Mouse (Mus musculus) spleen, adult 2 months (tissue): ENCODE data around the gene Tmprss9. TPM values are rescaled to one million over a fixed set of nuclear protein-coding genes. Genes with fewer than 3 reads are reported as not detected.
A peak's percentile ranks its signal among the peaks of the same experiment; 100 is the strongest.

Experiments
- DNase-seq, 2 experiments: peaks; one replicate each; pipeline versions ENCODE4 v3.0.0 to v3.0.0-alpha.2; 2012 to 2021; ENCODE audit warnings: low spot score in 2 of 2, low read depth in 1 of 2
- H3K27ac ChIP-seq: fragments of 200-500 bp; 2 replicates; pipeline ENCODE4 v1.5.1; 2012; ENCODE audit warnings: low read length, inconsistent platforms; ENCODE audit not compliant: insufficient read depth
- H3K27me3 ChIP-seq: fragments of 200-500 bp; 2 replicates; pipeline ENCODE4 v1.6.1; 2012; ENCODE audit warnings: mild to moderate bottlenecking, moderate library complexity, low read length, inconsistent platforms; ENCODE audit not compliant: control insufficient read depth, insufficient read depth
- H3K36me3 ChIP-seq: fragments of 200-500 bp; 2 replicates; pipeline ENCODE4 v1.6.1; 2012; ENCODE audit warnings: mild to moderate bottlenecking, low read length, inconsistent platforms; ENCODE audit not compliant: control insufficient read depth, insufficient read depth
- H3K4me1 ChIP-seq: fragments of 200-500 bp; 2 replicates; pipeline ENCODE4 v1.6.1; 2011; ENCODE audit warnings: inconsistent platforms; ENCODE audit not compliant: control insufficient read depth, insufficient read depth, insufficient read length
- H3K4me3 ChIP-seq: fragments of 200-500 bp; 2 replicates; pipeline ENCODE4 v1.5.1; 2011; ENCODE audit warnings: mild to moderate bottlenecking, inconsistent platforms; ENCODE audit not compliant: insufficient read depth, insufficient read length; ENCODE audit errors: extremely low read depth
- CTCF ChIP-seq: fragments of 200-500 bp; IDR thresholded peaks from 2 replicates; pipeline ENCODE4 v1.5.1; 2011; ENCODE audit warnings: mild to moderate bottlenecking, inconsistent platforms; ENCODE audit not compliant: insufficient read depth, insufficient read length, insufficient replicate concordance; ENCODE audit errors: extremely low read depth
- POLR2A ChIP-seq: fragments of 200-500 bp; IDR thresholded peaks from 2 replicates; pipeline ENCODE4 v1.6.1; 2011; ENCODE audit warnings: low read depth, low read length, inconsistent platforms
- WGBS: fragments of 180-500 bp; shearing (Covaris S2); methylation state at CpG from one replicate; pipeline ENCODE4 v1.1.7; 2018; 5-methylcytosine and 5-hydroxymethylcytosine counted together
- polyA plus RNA-seq: library from polyadenylated mRNA; depleted of rRNA; stranded (reverse); fragments of >200 nt; gene quantifications from 2 replicates; pipeline ENCODE4 v1.2.3, GENCODE M21; 2012

Tmprss9 gene
- polyA plus RNA-seq, 1 experiment: 0.09 TPM

- no peak for DNase-seq
- peaks cover 6% of the 10 kb centered on the region for H3K4me1 ChIP-seq
- 90% methylated on average over 41 of the region's 41 CpGs for WGBS
- no peak overlapping the region for H3K27ac ChIP-seq
- no peak overlapping the region for H3K4me3 ChIP-seq
- H3K36me3 ChIP-seq: peaks cover 4% of the 10 kb centered on the region; the same call in 1 of the 2 replicates
- TF ChIP-seq CTCF: no peak
- TF ChIP-seq POLR2A: no peak
- no peaks in the 10 kb centered on the region for H3K27me3 ChIP-seq
These were observed 26.3 kb downstream of the Tmprss9 start for GRCm38 (mm10) chr10:80897861-80898510.

- Histone ChIP-seq H3K27ac (no peak overlapping the region), H3K4me1 (peaks cover 6% of the 10 kb centered on the region), H3K27me3 (no peaks in the 10 kb centered on the region), H3K4me3 (no peak overlapping the region), H3K36me3 (peaks cover 4% of the 10 kb centered on the region)
- no peak for TF ChIP-seq POLR2A
- TF ChIP-seq CTCF: no peak
- no peak for DNase-seq
- WGBS: 92% methylated on average over 8 of the region's 8 CpGs
These were observed 27.4 kb downstream of the Tmprss9 start for GRCm38 (mm10) chr10:80899074-80899473.

GRCm38 (mm10) chr10:80899591-80900317 is 28.1 kb downstream of the Tmprss9 start:
- no peak overlapping the region for H3K27ac ChIP-seq
- WGBS: 20% methylated on average over 25 of the region's 25 CpGs

DNA sequence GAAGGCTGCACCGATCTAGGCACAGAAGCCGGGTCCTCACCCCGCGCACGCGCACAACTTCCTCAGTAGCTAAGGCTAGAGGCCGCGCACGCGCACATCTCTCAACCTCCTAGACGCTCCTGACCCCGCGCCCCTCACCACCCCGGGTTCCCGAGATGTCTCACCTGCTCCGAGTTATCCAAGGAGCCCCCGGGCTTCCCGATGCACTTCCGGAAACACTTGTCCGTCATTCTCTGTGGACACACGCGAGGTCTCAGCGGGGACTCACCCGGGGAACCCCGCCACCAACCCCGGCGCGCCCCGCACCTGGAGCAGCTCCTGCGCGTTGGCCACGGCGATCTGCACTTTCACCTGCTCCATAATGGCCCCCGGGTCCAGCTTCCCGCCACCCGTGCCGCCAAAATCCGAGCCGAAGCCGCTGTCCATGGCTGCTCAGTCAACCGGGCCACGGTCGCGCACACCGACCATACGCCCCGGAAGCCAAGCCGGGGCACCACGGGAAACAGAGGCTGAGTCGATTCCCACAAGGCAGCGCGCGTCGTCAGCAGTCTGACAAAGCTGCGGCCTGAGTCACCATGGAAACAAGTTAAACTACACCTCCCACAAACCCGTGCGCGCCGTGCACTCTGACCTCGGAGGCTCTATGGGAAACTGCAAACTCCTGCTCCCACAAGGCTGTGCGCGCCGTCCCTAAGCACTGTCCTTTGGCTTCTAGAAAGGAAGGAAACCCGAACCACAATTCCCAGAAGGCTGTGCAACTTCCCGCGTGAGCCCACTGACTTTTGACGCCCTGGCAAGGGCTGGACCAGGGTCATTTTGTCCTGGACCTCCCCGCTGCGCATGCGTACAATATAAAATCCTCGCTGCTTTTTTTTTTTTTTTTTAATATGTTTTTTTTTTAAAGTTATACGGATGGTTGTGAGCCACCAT is 28.9 kb downstream of the Tmprss9 start, which contains the start of gene Timm13:
Gene Timm13, minus strand, starts transcription at position 652 of the 930 bp plus-strand sequence.
- no peaks in the 10 kb centered on the region for H3K27me3 ChIP-seq
- peak within 1 kb of the TSS; percentile 88 for H3K27ac ChIP-seq
- H3K4me3 ChIP-seq: peak within 1 kb of the TSS; percentile 83
- TF ChIP-seq POLR2A: peak; percentile 38; the same call in 1 of the 2 replicates
- no peak for TF ChIP-seq CTCF
- under 1% methylated on average over 72 of the region's 72 CpGs for WGBS
- peaks cover 9% of the 10 kb centered on the region for H3K36me3 ChIP-seq
- peaks cover 6% of the 10 kb centered on the region for H3K4me1 ChIP-seq
- DNase-seq: peak; percentile 97 to 98

More at GRCm38 (mm10) chr10:80899591-80900317, 28.1 kb downstream of the Tmprss9 start:
- no peak for DNase-seq
- peaks cover 9% of the 10 kb centered on the region for H3K36me3 ChIP-seq
- no peak for TF ChIP-seq POLR2A
- no peak for TF ChIP-seq CTCF
- no peaks in the 10 kb centered on the region for H3K27me3 ChIP-seq
- peak overlapping the region; percentile 83 for H3K4me3 ChIP-seq
- H3K4me1 ChIP-seq: peaks cover 6% of the 10 kb centered on the region

- Histone ChIP-seq H3K36me3 (peaks cover 9% of the 10 kb centered on the region), H3K4me1 (peaks cover 6% of the 10 kb centered on the region), H3K4me3 (no peak overlapping the region), H3K27me3 (no peaks in the 10 kb centered on the region), H3K27ac (0 out of 2 replicates have a peak overlapping the region, but pooled peaks have one; percentile 16)
- 92% methylated on average over 19 of the region's 19 CpGs for WGBS
- DNase-seq: no peak
- TF ChIP-seq CTCF (no peak), POLR2A (no peak)
These were observed 30.0 kb downstream of the Tmprss9 start for GRCm38 (mm10) chr10:80901409-80902272.
